In the genomic region with DNA sequence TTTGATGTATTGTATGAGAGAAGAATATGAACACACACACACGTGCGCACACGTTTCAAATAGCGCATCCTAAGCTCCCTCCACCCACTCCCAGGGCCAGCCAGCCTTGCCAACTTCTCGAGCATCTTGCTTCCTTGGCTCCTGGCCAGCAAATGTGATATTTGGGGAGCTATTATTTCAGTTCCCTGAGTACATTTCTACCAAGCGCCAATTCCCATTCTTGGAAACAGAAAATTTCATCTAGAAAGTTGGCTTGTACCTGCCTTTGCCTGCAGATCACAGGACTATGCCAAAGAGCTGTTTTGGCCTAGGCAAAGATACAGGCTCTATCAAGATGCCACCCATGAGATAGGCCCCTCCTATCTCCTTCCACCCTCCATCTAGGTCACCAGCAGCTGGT, we compare ENCODE assay signal across 13 mouse cellular contexts. TPM values are rescaled to one million over a fixed set of nuclear protein-coding genes. Genes with fewer than 3 reads are reported as not detected.
DNase-seq lines count a peak whose midpoint lies in the region; ATAC-seq and TF ChIP-seq lines count a peak whose summit lies in the region.
"Had no signal": no experiment of that assay in that cellular context is flagged by ENCODE, and none has a peak within 500 bp of the region (broad histone marks: within the 10 kb centered on the region; RNA-seq: fewer than 3 reads in every experiment).

No protein-coding gene starts in this region.

- no peaks in the 10 kb centered on the region for H3K9me3 ChIP-seq in liver, embryonic 13.5 days (replicated peaks)
- no peaks in the 10 kb centered on the region for H3K9me3 ChIP-seq in liver, embryonic 12.5 days (replicated peaks)
- H3K9me3 ChIP-seq in kidney, embryonic 14.5 days (ENCODE audit: control insufficient read depth, low read length), result no peaks in the 10 kb centered on the region
- H3K9me3 ChIP-seq in midbrain, embryonic 13.5 days, result no peaks in the 10 kb centered on the region
- H3K9me3 ChIP-seq: G1E; hindbrain, embryonic 10.5 days had no signal

- WGBS in liver, embryonic 13.5 days (ENCODE audit: insufficient replicate concordance), result 77% methylated on average over 6 of the region's 6 CpGs
- 83% methylated on average over 6 of the region's 6 CpGs for WGBS in liver, embryonic 12.5 days (ENCODE audit: insufficient replicate concordance)
- 88% methylated on average over 6 of the region's 6 CpGs for WGBS in kidney, embryonic 14.5 days
- 87% methylated on average over 6 of the region's 6 CpGs for WGBS in midbrain, embryonic 13.5 days

- 0 out of 2 replicates have a peak overlapping the region, but pooled peaks have one; percentile 12 for H3K27ac ChIP-seq in liver, embryonic 13.5 days
- no peak overlapping the region for H3K27ac ChIP-seq in liver, embryonic 12.5 days
- no peak overlapping the region; the same call in 1 of the 2 replicates for H3K27ac ChIP-seq in layer of hippocampus, adult 2 months
- H3K27ac ChIP-seq in kidney, embryonic 14.5 days (ENCODE audit: low read depth, low read length), result no peak overlapping the region
- H3K27ac ChIP-seq in midbrain, embryonic 13.5 days, result no peak overlapping the region
- H3K27ac ChIP-seq: heart, adult 2 months; hindbrain, embryonic 10.5 days had no signal

- ATAC-seq in cerebellum, adult (ENCODE audit: insufficient number of reproducible peaks, low FRiP score, low TSS enrichment), result no peak
- no peak for ATAC-seq in liver, embryonic 13.5 days (ENCODE audit: low read depth)
- ATAC-seq in liver, embryonic 12.5 days, result no peak
- no peak for ATAC-seq in kidney, embryonic 14.5 days (ENCODE audit: low FRiP score, low TSS enrichment)
- ATAC-seq in midbrain, embryonic 13.5 days, result no peak

- H3K9ac ChIP-seq in liver, embryonic 13.5 days, result peak overlapping the region; percentile 24; the same call in 1 of the 2 replicates
- no peak overlapping the region for H3K9ac ChIP-seq in liver, embryonic 12.5 days
- H3K9ac ChIP-seq in kidney, embryonic 14.5 days (ENCODE audit: low read depth, low read length), result no peak overlapping the region
- no peak overlapping the region for H3K9ac ChIP-seq in midbrain, embryonic 13.5 days (replicated peaks)

- peaks cover 70% of the 10 kb centered on the region for H3K4me1 ChIP-seq in liver, embryonic 13.5 days (replicated peaks)
- peaks cover 73% of the 10 kb centered on the region for H3K4me1 ChIP-seq in liver, embryonic 12.5 days
- peaks cover 15% of the 10 kb centered on the region for H3K4me1 ChIP-seq in kidney, embryonic 14.5 days (ENCODE audit: control insufficient read depth, insufficient read depth, low read length)
- peaks cover 14% of the 10 kb centered on the region for H3K4me1 ChIP-seq in midbrain, embryonic 13.5 days (replicated peaks)

- DNase-seq in cerebellum, adult 11-12 months, result peak; percentile 56
- DNase-seq in liver, embryonic 13.5 days, result no peak
- DNase-seq in layer of hippocampus, adult 2 months (ENCODE audit: low spot score in 2 of 2), result peak; percentile 73 to 83
- peak; percentile 74 for DNase-seq in right cerebral cortex, postnatal 14 days
- DNase-seq: adrenal gland, adult 2 months; heart, adult 2 months; lung, postnatal 10 days had no signal

- TF ChIP-seq CTCF in layer of hippocampus, adult 2 months (conservative IDR thresholded peaks at IDR 0.05), result no peak

- no peaks in the 10 kb centered on the region for H3K36me3 ChIP-seq in liver, embryonic 13.5 days
- no peaks in the 10 kb centered on the region for H3K36me3 ChIP-seq in liver, embryonic 12.5 days
- H3K36me3 ChIP-seq in kidney, embryonic 14.5 days (ENCODE audit: control insufficient read depth, insufficient read depth, low read length), result no peaks in the 10 kb centered on the region
- no peaks in the 10 kb centered on the region for H3K36me3 ChIP-seq in midbrain, embryonic 13.5 days
- H3K36me3 ChIP-seq: hindbrain, embryonic 10.5 days had no signal

- H3K27me3 ChIP-seq in liver, embryonic 13.5 days, result no peaks in the 10 kb centered on the region
- no peaks in the 10 kb centered on the region for H3K27me3 ChIP-seq in liver, embryonic 12.5 days (replicated peaks)
- H3K27me3 ChIP-seq in kidney, embryonic 14.5 days (ENCODE audit: control insufficient read depth, insufficient read depth, low read length), result no peaks in the 10 kb centered on the region
- H3K27me3 ChIP-seq in midbrain, embryonic 13.5 days, result peaks cover 24% of the 10 kb centered on the region

- no peak overlapping the region for H3K4me2 ChIP-seq in liver, embryonic 13.5 days
- no peak overlapping the region for H3K4me2 ChIP-seq in liver, embryonic 12.5 days
- H3K4me2 ChIP-seq in kidney, embryonic 14.5 days (replicated peaks; ENCODE audit: low read depth, low read length), result no peak overlapping the region
- H3K4me2 ChIP-seq in midbrain, embryonic 13.5 days (replicated peaks), result no peak overlapping the region

- H3K4me3 ChIP-seq in liver, embryonic 13.5 days (replicated peaks), result no peak overlapping the region
- no peak overlapping the region for H3K4me3 ChIP-seq in liver, embryonic 12.5 days
- no peak overlapping the region for H3K4me3 ChIP-seq in layer of hippocampus, adult 2 months
- no peak overlapping the region for H3K4me3 ChIP-seq in kidney, embryonic 14.5 days (ENCODE audit: low read length)
- no peak overlapping the region for H3K4me3 ChIP-seq in midbrain, embryonic 13.5 days (replicated peaks)
- H3K4me3 ChIP-seq: heart, adult 2 months; hindbrain, embryonic 10.5 days had no signal

RNA-seq across cellular contexts. Expression of a gene that starts 3.7 kb away (rescaled TPM):
- 13.9 and 14.2 TPM in 2 replicates for polyA plus RNA-seq in liver, embryonic 13.5 days (2015; fragmentation: Nextera tagmentation; extraction: Ambion mirVana)
- 21.7 and 24.4 TPM in 2 replicates for polyA plus RNA-seq in liver, embryonic 12.5 days (2016; fragmentation: Nextera tagmentation; extraction: Ambion mirVana)
- total RNA-seq in layer of hippocampus, adult 2 months (2021), result 1 to 10 TPM; 3.1 to 5.5 TPM
- 16.5 and 17.9 TPM in 2 replicates for polyA plus RNA-seq in kidney, embryonic 14.5 days (2014; fragmentation: Nextera tagmentation; extraction: Ambion mirVana)
- polyA plus RNA-seq in midbrain, embryonic 13.5 days (2015; fragmentation: Nextera tagmentation; extraction: Ambion mirVana), result 1.6 and 2.9 TPM in 2 replicates

RNA-seq across cellular contexts. Expression of a gene that starts 13.0 kb away (rescaled TPM):
- 60.6 and 64.3 TPM in 2 replicates for polyA plus RNA-seq in liver, embryonic 13.5 days (2015; fragmentation: Nextera tagmentation; extraction: Ambion mirVana)
- 65.7 and 66.8 TPM in 2 replicates for polyA plus RNA-seq in liver, embryonic 12.5 days (2016; fragmentation: Nextera tagmentation; extraction: Ambion mirVana)
- total RNA-seq in layer of hippocampus, adult 2 months (2021), result 1 to 10 TPM; 1.3 to 1.6 TPM
- 42.7 and 48.5 TPM in 2 replicates for polyA plus RNA-seq in kidney, embryonic 14.5 days (2014; fragmentation: Nextera tagmentation; extraction: Ambion mirVana)
- polyA plus RNA-seq in midbrain, embryonic 13.5 days (2015; fragmentation: Nextera tagmentation; extraction: Ambion mirVana), result 13.8 and 14.1 TPM in 2 replicates

RNA-seq across cellular contexts. Expression of a gene that starts 21.9 kb away (rescaled TPM):
- polyA plus RNA-seq in liver, embryonic 13.5 days (2015; fragmentation: Nextera tagmentation; extraction: Ambion mirVana), result 198 and 218 TPM in 2 replicates
- polyA plus RNA-seq in liver, embryonic 12.5 days (2016; fragmentation: Nextera tagmentation; extraction: Ambion mirVana), result 226 and 253 TPM in 2 replicates
- 10 to 100 TPM; 60.7 to 62.3 TPM for total RNA-seq in layer of hippocampus, adult 2 months (2021)
- polyA plus RNA-seq in kidney, embryonic 14.5 days (2014; fragmentation: Nextera tagmentation; extraction: Ambion mirVana), result 370 and 400 TPM in 2 replicates
- 136 and 152 TPM in 2 replicates for polyA plus RNA-seq in midbrain, embryonic 13.5 days (2015; fragmentation: Nextera tagmentation; extraction: Ambion mirVana)

RNA-seq across cellular contexts. Expression of a gene that starts 56.5 kb away (rescaled TPM):
- polyA plus RNA-seq in liver, embryonic 13.5 days (2015; fragmentation: Nextera tagmentation; extraction: Ambion mirVana), result 4.0 and 4.4 TPM in 2 replicates
- polyA plus RNA-seq in liver, embryonic 12.5 days (2016; fragmentation: Nextera tagmentation; extraction: Ambion mirVana), result 4.6 TPM in 2 replicates
- total RNA-seq in layer of hippocampus, adult 2 months (2021), result 10 to 100 TPM; 11.8 to 13.9 TPM
- 10.6 and 14.7 TPM in 2 replicates for polyA plus RNA-seq in kidney, embryonic 14.5 days (2014; fragmentation: Nextera tagmentation; extraction: Ambion mirVana)
- 3.9 and 4.7 TPM in 2 replicates for polyA plus RNA-seq in midbrain, embryonic 13.5 days (2015; fragmentation: Nextera tagmentation; extraction: Ambion mirVana)

RNA-seq across cellular contexts. Expression of a gene that starts 56.7 kb away (rescaled TPM):
- 23.2 and 26.7 TPM in 2 replicates for polyA plus RNA-seq in liver, embryonic 13.5 days (2015; fragmentation: Nextera tagmentation; extraction: Ambion mirVana)
- 27.2 and 30.0 TPM in 2 replicates for polyA plus RNA-seq in liver, embryonic 12.5 days (2016; fragmentation: Nextera tagmentation; extraction: Ambion mirVana)
- total RNA-seq in layer of hippocampus, adult 2 months (2021), result 10 to 100 TPM; 77.3 to 88.6 TPM
- polyA plus RNA-seq in kidney, embryonic 14.5 days (2014; fragmentation: Nextera tagmentation; extraction: Ambion mirVana), result 59.8 and 74.9 TPM in 2 replicates
- 98.5 and 102 TPM in 2 replicates for polyA plus RNA-seq in midbrain, embryonic 13.5 days (2015; fragmentation: Nextera tagmentation; extraction: Ambion mirVana)
